Mouse (Mus musculus): ENCODE measurements at regions not wholly inside any gene's neighbourhood (a gene's known extent, or its start where the extent isn't known, plus 50 kb on each side); places are given as distances from the start of the nearest gene placed in this dataset.

DNA sequence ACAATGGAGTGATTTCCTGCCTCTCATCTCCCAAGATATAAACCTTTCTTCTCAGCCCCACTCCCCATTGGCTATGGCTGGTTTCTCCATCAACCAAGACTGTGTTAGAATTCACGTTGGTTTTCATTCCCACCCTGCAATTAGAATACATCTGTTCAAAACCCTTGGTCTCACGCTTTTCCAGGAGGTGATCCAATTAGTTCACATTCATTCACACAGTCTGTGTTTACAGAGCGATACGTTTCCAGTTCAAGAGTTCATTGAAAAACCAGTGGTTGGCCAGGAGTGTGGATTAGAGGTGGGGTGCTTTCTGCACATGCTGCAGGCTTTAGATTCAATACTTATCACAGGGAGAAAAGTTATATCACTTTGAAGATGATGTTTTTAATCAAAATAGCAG, 412.5 kb downstream of the D3Ertd751e start:
- peaks cover 13% of the 10 kb centered on the region for H3K4me1 ChIP-seq
- no peak overlapping the region for H3K27ac ChIP-seq
- WGBS: 40% methylated on average over 4 of the region's 4 CpGs
- H3K9me3 ChIP-seq: no peaks in the 10 kb centered on the region
- DNase-seq (ENCODE audit: extremely low spot score, low spot score): no peak
- no peaks in the 10 kb centered on the region for H3K36me3 ChIP-seq (replicated peaks)
- H3K27me3 ChIP-seq (ENCODE audit: poor library complexity, severe bottlenecking): peaks cover 79% of the 10 kb centered on the region
- no peak overlapping the region for H3K4me3 ChIP-seq

DNA sequence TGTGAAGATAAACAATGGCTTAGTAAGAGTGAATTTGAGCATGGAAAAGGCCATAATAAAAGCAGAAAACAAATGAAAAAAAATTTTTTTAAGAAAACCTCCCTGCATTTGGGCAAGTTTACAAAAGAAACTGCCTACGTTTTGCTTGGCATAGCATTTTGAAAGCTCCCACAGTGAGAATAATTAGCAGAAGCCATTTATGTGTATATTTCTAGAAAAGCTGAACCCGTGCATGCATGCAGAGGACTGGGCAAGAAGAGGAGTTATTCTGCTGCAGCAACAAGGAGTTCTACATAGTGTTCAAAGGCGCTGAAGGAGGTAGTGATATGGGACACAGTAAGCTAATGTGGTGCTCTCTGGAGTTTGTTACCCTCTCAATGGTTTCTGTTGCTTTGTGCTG, 421.3 kb downstream of the D3Ertd751e start:
- Histone ChIP-seq H3K4me1 (peaks cover 17% of the 10 kb centered on the region), H3K9me3 (no peaks in the 10 kb centered on the region), H3K36me3 (replicated peaks) (no peaks in the 10 kb centered on the region), H3K27me3 (ENCODE audit: poor library complexity, severe bottlenecking) (peaks cover 18% of the 10 kb centered on the region), H3K27ac (no peak overlapping the region), H3K4me3 (no peak overlapping the region)
- DNase-seq (ENCODE audit: extremely low spot score, low spot score): no peak
- WGBS: 50% methylated on average over 3 of the region's 3 CpGs

DNA sequence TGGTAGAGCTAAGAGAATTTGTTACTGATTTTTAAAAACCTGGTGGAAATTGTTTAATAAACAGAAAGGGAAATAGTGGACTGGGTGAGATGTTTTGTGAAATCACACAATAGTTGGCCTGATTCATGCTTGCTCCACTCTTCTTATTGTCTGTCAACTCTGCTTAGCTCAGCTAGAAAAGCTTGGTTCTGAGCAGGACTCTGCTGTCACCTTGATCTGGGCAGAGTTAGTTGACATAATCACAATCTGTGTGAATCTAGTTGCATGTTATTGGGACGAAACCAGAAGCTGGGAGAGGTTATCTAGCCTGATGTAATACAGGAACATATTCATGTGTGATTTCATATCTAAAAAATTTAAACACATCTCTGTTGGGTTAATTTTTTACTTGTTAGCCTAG, 456.8 kb downstream of the D3Ertd751e start:
- Histone ChIP-seq H3K4me1 (no peaks in the 10 kb centered on the region), H3K36me3 (replicated peaks) (no peaks in the 10 kb centered on the region), H3K9me3 (no peaks in the 10 kb centered on the region), H3K27ac (no peak overlapping the region), H3K27me3 (ENCODE audit: poor library complexity, severe bottlenecking) (no peaks in the 10 kb centered on the region), H3K4me3 (no peak overlapping the region)
- 83% methylated on average over 1 of the region's 1 CpGs for WGBS
- no peak for DNase-seq (ENCODE audit: extremely low spot score, low spot score)

DNA sequence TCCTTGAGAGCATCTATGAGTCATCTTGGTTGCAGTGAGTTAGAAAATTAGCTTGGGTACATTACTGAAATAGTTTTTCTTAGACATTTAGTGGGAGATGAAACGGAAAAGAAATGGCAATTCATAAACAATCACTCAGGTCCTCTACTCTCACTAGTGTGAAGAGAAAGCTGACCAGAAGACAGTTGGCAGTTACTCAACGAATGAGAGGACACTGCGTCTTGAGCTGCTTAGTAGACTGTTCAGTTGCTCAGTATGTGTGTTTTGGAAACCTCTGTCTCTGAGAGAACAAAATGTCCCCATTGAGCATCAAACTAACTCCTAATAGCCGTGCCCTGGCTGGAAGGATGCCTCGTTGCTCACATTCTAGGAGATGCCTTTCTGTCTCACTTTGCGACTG, 459.0 kb downstream of the D3Ertd751e start:
- 88% methylated on average over 6 of the region's 6 CpGs for WGBS
- H3K4me1 ChIP-seq: no peaks in the 10 kb centered on the region

DNA sequence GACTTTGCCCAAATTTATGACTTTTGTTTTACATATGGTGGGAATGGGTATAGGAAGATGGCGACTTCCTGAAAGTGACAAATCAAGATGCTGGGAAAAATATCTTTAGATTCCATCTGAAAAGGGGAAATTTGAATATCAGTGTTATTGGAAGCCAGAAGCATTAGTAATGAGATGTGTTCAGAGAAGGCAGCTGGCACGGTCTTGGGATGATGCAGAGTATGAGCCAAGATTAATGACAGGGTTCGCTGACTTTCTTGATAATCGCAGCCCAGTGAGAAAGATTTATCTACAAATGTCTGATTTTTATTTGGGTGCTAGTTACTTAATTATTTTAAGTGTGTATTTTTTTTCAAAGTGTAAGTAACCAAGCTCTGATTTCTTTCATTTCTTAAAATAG, 463.2 kb downstream of the D3Ertd751e start:
- WGBS: 93% methylated on average over 4 of the region's 4 CpGs

More for the DNA sequence above, 459.0 kb downstream of the D3Ertd751e start:
- Histone ChIP-seq H3K9me3 (no peaks in the 10 kb centered on the region), H3K4me3 (no peak overlapping the region), H3K27ac (no peak overlapping the region), H3K36me3 (replicated peaks) (no peaks in the 10 kb centered on the region), H3K27me3 (ENCODE audit: poor library complexity, severe bottlenecking) (no peaks in the 10 kb centered on the region)
- DNase-seq (ENCODE audit: extremely low spot score, low spot score): no peak

DNA sequence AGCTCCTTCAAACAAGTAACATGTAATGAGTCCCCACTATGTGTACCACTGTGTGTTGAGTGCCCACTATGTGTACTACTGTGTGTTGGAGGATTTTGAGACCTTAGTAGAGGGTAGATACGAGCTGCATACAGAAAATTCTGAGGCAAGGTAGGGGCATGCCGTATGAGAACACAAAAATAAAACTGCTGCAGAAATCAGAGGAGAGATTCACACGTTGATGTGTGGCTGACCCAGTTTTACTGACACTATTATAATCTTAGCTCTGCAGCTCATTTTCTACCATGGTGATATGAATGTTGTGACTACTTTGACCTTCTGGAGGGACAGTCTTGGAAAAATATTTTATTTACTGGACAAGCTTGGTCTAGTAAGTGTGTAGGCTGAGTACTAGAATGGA, 469.0 kb downstream of the D3Ertd751e start:
- no peaks in the 10 kb centered on the region for H3K9me3 ChIP-seq
- H3K27me3 ChIP-seq (ENCODE audit: poor library complexity, severe bottlenecking): no peaks in the 10 kb centered on the region
- 89% methylated on average over 3 of the region's 3 CpGs for WGBS
- DNase-seq (ENCODE audit: extremely low spot score, low spot score): no peak
- peaks cover 8% of the 10 kb centered on the region for H3K4me1 ChIP-seq
- no peaks in the 10 kb centered on the region for H3K36me3 ChIP-seq (replicated peaks)
- no peak overlapping the region for H3K27ac ChIP-seq
- H3K4me3 ChIP-seq: no peak overlapping the region

More for the DNA sequence above, 463.2 kb downstream of the D3Ertd751e start:
- no peak overlapping the region for H3K4me3 ChIP-seq
- no peak for DNase-seq (ENCODE audit: extremely low spot score, low spot score)
- H3K27me3 ChIP-seq (ENCODE audit: poor library complexity, severe bottlenecking): no peaks in the 10 kb centered on the region
- no peaks in the 10 kb centered on the region for H3K36me3 ChIP-seq (replicated peaks)
- no peak overlapping the region for H3K27ac ChIP-seq
- no peaks in the 10 kb centered on the region for H3K4me1 ChIP-seq
- H3K9me3 ChIP-seq: no peaks in the 10 kb centered on the region

DNA sequence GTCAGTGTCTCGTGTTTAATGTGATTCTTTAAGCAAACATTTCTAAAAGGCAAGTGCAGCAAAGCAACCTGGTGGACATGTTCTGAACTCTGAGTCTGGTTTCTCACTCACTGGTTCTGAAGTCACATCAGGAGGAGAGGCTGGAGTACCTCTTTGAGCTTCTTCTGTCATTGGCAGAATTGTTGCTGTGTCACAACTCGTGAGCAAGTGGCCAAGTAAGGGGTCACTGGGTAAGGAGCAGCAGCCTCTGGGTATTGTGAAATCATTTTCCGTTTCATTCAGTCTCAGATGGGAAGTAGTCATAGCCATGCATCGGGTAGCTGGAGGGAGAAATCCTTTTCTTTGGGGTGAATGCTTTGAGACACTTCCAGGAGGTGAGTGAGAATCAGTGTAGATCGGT, 470.0 kb downstream of the D3Ertd751e start:
- WGBS: 87% methylated on average over 5 of the region's 5 CpGs
- H3K27ac ChIP-seq: no peak overlapping the region
- no peaks in the 10 kb centered on the region for H3K9me3 ChIP-seq
- no peak overlapping the region for H3K4me3 ChIP-seq
- H3K36me3 ChIP-seq (replicated peaks): no peaks in the 10 kb centered on the region
- H3K27me3 ChIP-seq (ENCODE audit: poor library complexity, severe bottlenecking): no peaks in the 10 kb centered on the region
- H3K4me1 ChIP-seq: peaks cover 8% of the 10 kb centered on the region
- DNase-seq (ENCODE audit: extremely low spot score, low spot score): no peak

DNA sequence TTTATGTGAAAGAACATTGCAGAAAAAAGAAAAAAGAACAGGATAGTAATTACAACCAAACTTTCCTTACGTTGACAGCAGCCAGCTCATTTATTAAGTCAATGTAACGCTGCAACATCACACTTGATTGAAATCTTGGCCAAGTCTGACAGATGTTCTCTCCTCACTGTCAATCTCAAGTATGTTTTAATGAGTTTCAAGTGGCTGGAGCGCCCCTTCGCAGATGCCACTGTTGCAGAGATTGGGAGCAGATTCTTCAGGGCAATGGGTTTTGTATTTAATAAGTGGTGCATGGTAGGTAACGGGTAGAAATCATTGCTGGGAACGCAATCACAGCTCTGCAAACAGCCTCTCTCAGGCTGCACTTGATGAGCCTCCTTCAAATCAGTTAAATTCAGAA, 470.8 kb downstream of the D3Ertd751e start:
- no peak for DNase-seq (ENCODE audit: extremely low spot score, low spot score)
- Histone ChIP-seq H3K27me3 (ENCODE audit: poor library complexity, severe bottlenecking) (no peaks in the 10 kb centered on the region), H3K4me3 (no peak overlapping the region), H3K4me1 (peaks cover 8% of the 10 kb centered on the region), H3K27ac (no peak overlapping the region), H3K9me3 (no peaks in the 10 kb centered on the region), H3K36me3 (replicated peaks) (no peaks in the 10 kb centered on the region)
- 91% methylated on average over 6 of the region's 6 CpGs for WGBS

DNA sequence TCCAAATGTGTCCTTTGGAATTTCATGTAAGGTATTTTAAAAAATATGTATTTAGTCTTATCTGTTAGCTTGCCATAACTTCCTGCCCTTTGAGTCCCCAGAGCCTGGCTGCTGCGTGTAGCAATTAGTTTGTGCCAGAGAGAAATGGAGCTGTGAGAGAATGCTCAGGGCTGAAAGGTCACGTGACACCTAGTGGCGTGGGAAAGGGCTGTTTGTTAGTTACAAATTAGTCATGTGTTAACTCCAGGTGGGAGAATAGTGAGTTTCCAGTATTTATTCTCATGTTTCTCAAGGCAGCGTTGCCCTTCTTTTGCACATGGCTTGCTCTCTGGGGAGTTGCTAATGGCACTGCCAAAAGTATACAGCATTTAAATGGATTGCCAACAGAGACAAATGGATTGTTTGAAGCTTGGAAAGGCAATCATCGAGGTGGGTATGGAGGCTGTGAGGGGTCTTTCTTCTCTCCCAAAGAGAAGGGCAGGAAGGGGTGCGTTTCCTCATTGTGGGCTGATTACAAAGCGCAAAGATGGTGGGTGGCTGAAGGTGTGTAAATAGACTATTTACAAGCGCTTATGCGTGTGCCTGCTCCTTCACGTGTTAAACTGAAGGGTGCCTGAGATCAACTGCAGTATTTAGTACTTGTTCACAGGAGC, 472.3 kb downstream of the D3Ertd751e start:
- WGBS: 69% methylated on average over 10 of the region's 10 CpGs
- Histone ChIP-seq H3K4me1 (peaks cover 8% of the 10 kb centered on the region), H3K36me3 (replicated peaks) (no peaks in the 10 kb centered on the region), H3K9me3 (no peaks in the 10 kb centered on the region), H3K27me3 (ENCODE audit: poor library complexity, severe bottlenecking) (no peaks in the 10 kb centered on the region), H3K4me3 (no peak overlapping the region), H3K27ac (no peak overlapping the region)
- no peak for DNase-seq (ENCODE audit: extremely low spot score, low spot score)

DNA sequence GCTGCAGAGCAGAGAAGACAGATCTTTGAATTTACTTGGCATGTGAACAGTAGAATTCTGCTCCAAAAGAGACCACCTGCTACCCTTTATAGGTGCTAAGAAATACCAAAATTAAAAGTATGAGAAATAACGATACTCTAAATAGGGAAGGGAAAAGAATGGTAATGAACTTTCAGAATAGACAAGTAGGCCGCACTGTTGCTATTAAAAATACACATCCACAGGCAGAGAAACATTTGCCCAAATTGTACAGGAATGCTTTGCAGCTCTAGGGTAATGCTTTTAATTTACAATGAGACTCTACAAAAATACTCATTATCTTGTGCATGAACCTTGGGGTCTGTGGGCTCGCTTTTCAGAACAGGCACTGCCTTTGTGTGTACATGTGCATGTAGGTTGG, 476.3 kb downstream of the D3Ertd751e start:
- Histone ChIP-seq H3K36me3 (replicated peaks) (no peaks in the 10 kb centered on the region), H3K4me1 (peaks cover 8% of the 10 kb centered on the region), H3K27me3 (ENCODE audit: poor library complexity, severe bottlenecking) (no peaks in the 10 kb centered on the region), H3K4me3 (no peak overlapping the region), H3K27ac (no peak overlapping the region), H3K9me3 (no peaks in the 10 kb centered on the region)
- DNase-seq (ENCODE audit: extremely low spot score, low spot score): no peak
- 91% methylated on average over 3 of the region's 3 CpGs for WGBS

DNA sequence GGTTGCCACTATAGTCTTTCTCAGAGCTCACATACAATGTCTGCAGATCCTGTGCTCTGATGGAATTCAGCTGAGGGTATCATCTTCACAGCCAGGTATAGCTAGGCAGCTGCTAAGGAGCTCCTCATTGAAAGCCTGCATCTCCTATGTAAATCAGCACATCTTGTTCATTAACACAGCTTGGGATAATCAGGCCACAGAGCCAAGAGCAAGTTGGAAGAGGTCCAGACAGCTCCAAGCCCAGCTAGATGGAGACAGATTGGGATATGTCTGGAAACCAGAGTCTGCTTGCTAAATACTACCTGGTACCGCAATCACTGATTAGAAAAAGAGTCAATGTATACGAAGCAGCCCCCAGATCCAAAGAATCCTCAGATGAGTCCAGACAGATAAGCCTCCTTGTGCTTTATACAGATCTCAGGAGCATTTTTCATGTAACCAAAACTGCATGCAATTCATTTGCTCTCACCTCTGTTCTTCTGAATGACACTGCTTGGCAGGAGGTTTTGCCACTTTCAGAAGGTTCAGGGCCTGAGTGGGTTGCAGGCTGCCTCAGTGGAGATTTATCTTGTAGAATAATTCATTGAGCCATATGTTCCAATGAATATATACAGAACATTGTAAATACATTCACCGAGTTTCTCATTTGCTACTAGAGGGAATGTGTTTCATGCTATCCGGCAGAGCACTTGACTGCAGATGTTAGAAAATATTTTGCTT, 485.4 kb downstream of the D3Ertd751e start:
- H3K9me3 ChIP-seq: no peaks in the 10 kb centered on the region
- no peak overlapping the region for H3K27ac ChIP-seq
- H3K27me3 ChIP-seq (ENCODE audit: poor library complexity, severe bottlenecking): no peaks in the 10 kb centered on the region
- H3K36me3 ChIP-seq (replicated peaks): no peaks in the 10 kb centered on the region
- DNase-seq (ENCODE audit: extremely low spot score, low spot score): no peak
- H3K4me1 ChIP-seq: no peaks in the 10 kb centered on the region
- H3K4me3 ChIP-seq: no peak overlapping the region
- WGBS: 95% methylated on average over 4 of the region's 4 CpGs

DNA sequence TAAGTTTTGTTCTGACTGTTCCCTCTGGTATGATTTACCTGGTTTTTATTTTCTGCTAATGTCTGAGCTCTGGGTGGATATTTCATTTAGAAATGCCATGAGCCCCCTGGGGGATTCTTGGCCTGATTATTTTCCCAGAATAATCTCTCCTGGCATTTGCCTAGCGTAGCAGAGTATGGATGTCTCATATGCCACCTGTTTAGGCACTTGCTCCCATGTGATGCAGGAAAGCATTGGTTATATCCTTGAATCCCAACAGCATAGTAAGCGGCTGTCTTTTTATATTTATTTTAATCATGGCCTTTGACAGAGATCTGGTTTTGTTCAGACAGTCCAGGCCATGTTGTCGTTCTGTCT, 486.0 kb downstream of the D3Ertd751e start:
- no peak for DNase-seq (ENCODE audit: extremely low spot score, low spot score)
- WGBS: 93% methylated on average over 3 of the region's 3 CpGs
- Histone ChIP-seq H3K36me3 (replicated peaks) (no peaks in the 10 kb centered on the region), H3K4me3 (no peak overlapping the region), H3K9me3 (no peaks in the 10 kb centered on the region), H3K27me3 (ENCODE audit: poor library complexity, severe bottlenecking) (no peaks in the 10 kb centered on the region), H3K4me1 (no peaks in the 10 kb centered on the region), H3K27ac (no peak overlapping the region)

DNA sequence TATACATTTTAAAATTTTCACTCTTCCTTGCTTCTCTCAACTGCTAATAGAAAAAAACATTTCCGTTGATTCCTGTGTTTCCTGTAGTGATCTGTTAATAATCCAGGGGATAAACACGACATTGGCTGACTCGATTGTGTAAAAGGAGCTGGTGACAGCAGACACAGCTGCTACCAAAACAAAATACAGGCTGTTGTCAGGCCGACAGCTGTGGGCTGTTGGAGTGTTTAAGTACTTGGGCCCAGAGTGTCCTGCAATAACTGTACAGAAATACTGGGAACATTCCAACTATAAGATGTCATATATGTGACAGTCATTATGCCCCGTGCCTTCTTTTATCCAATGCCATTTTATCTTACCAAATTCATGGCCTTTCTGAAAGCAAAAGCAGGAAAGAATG, 489.9 kb downstream of the D3Ertd751e start:
- WGBS: 89% methylated on average over 5 of the region's 5 CpGs
- Histone ChIP-seq H3K4me3 (no peak overlapping the region), H3K9me3 (no peaks in the 10 kb centered on the region), H3K4me1 (no peaks in the 10 kb centered on the region), H3K27ac (no peak overlapping the region), H3K36me3 (replicated peaks) (no peaks in the 10 kb centered on the region), H3K27me3 (ENCODE audit: poor library complexity, severe bottlenecking) (no peaks in the 10 kb centered on the region)
- DNase-seq (ENCODE audit: extremely low spot score, low spot score): no peak

Data from forebrain, embryonic 10.5 days (tissue).